Mouse (Mus musculus) embryonic stem cell, embryonic (primary cell): ENCODE results near the gene Zfp523.

Source experiments
- CTCF ChIA-PET, 4 experiments: fragments of 300-600 bp in 2 of 4; fragments of 350-600 bp in 2 of 4; sonication (Branson Sonifier 250); formaldehyde crosslinking; loops; one replicate each; lab custom pipeline; 2022; ENCODE audit warnings: inconsistent platforms in 2 of 4; lab: Charles Lee
- POLR2A ChIA-PET, 4 experiments: fragments of 300-600 bp in 2 of 4; fragments of 350-600 bp in 2 of 4; sonication (Branson Sonifier 250); formaldehyde crosslinking; loops; one replicate each; lab custom pipeline; 2022; ENCODE audit warnings: antibody characterized with exemption in 4 of 4, inconsistent platforms in 1 of 4; lab: Charles Lee

Gene Zfp523

DNA sequence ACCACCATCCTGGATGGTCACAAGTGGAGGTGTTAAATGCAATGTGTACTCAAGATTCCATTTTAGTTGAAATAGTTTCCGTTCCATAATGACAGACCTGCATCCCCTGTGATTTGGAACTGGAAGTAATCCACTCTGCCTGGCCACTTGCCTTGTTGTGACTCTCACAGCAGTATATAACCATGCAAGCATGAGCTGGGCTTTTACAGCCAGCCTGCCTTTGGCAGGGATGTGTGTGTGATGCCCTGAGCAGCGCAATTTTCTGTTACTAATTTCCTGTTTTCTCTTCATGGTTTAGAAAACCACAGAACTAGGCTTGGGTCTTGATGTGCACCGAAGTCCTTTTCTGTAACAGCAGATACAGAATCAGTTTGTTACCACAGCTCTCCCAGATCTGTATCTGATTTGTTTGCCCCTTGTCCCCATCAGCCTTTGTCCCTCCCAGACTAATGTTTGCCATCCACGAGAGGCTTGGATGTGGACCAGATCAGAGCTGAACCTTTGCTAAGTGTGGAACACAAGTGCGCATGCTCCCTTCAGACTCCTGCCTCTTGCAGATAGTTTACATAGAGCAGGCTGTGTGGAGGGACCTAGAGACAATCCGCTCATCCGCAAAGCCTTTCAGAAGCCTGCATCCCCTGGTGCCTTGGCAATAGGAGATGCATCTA, 8.2 kb downstream of the Zfp523 start:
- CTCF ChIA-PET: interaction anchor here in 1 of 4 experiments (1.4 kb wide), 1 partner anchor 9 kb away, joined by 3 read pairs; no protein-coding TSS in a partner anchor
- POLR2A ChIA-PET: interaction anchor here in 1 of 4 experiments (0.6 to 0.8 kb wide), 2 partner anchors 22 to 103 kb away, joined by 3 read pairs; no protein-coding TSS in a partner anchor

DNA sequence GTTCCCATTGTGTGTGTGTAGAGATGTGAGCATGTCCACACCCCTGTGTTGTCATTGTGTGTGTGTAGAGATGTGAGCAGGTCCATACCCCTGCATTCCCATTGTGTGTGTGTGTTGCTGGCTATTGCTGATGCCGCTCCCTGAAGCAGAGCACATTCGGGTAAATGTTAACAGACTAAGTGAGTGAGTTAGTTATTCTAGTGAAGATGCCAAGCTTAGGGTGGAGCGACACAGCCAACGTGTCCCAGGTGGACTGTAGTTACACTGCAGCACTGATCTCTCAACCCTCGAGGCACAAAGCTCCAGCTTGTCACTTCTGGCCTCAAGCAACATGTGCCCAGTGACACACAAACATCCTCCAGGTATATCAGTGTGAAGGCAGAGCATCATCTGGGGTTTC, 11.4 kb downstream of the Zfp523 start:
- ChIA-PET POLR2A (interaction anchor here in 2 of 4 experiments (0.6 to 1.3 kb wide), 3 partner anchors 93 to 142 kb away, joined by 3 to 4 read pairs (median 4); no protein-coding TSS in a partner anchor), CTCF (interaction anchor here in 1 of 4 experiments (0.6 kb wide), 1 partner anchor 18 kb away, joined by 3 read pairs; no protein-coding TSS in a partner anchor)

DNA sequence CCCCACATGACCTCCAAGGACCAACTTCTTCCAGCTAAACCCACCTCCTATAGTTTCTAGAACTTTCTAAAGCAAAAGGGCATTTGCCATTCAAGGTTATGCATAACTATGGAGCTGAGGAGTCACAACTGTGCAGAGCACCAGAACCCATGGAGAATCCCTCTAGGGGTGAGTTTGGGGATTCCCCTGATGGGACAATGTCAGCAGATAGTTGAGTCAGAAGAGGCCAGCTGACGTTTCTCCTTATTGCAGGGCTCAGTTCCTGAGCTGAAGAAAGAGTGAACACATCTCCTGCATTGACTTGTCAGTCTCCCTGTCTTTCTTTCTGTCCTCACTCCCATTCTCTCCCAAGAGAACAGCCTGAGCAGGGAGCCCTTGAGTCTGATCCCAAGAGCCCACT, 15.8 kb downstream of the Zfp523 start:
- POLR2A ChIA-PET: interaction anchor here in 1 of 4 experiments (1.0 kb wide), 2 partner anchors 16 to 29 kb away, joined by 3 to 4 read pairs; partner anchors contain the start of gene Zfp523
- CTCF ChIA-PET: interaction anchor here in 3 of 4 experiments (0.6 to 1.3 kb wide), 4 partner anchors 12 to 67 kb away, joined by 3 to 5 read pairs (median 4); partner anchors contain the start of gene Def6 (in 1 of the 3)

DNA sequence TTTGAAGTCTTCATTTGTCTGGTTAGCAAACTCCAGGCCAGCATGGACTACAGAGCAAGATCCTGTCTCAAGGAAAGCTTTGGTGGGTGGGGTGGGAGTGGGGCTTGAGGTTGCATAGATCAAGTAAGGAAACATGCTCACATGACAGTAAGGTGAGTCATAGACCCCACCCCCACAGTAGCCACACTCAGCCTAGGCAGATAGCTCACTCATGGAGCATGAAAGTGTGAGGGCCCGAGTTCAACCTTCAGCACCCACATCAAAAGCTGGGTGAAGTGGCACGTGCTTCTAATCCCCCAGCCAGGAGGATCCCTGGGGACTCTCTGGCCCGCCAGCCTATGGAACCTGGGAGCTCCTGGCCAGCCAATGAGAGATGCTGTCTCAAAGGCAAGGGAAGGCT, 16.6 kb downstream of the Zfp523 start:
- ChIA-PET POLR2A (interaction anchor here in 2 of 4 experiments (0.6 to 1.5 kb wide), 4 partner anchors 14 to 121 kb away, joined by 3 read pairs; partner anchors contain the start of gene Def6 (in 1 of the 2)), CTCF (interaction anchor here in 3 of 4 experiments (0.6 to 2.8 kb wide), 5 partner anchors 8 to 78 kb away, joined by 3 to 15 read pairs (median 4); partner anchors contain the start of gene Def6 (in 1 of the 3))

DNA sequence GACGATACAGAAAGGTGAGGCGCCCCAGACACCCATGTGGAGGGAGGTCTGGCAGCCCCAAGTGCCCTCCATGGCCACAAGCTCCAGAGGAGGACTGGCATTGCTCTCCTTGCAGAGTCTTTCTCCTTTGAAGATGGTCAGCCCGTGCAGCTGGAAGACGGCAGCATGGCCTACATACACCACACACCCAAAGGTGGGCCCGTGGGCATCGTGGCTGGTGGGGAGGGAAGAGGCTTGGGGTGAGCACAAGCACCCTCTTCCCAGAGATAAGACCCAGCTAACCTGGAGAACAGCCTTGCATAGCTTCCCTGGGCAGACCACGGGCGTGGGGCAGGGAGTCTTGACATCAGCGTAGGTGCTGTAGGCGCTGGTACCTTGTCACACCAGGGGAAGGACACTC, 18.1 kb downstream of the Zfp523 start:
- ChIA-PET CTCF (interaction anchor here (1.0 to 2.8 kb wide), 7 partner anchors 9 to 95 kb away, joined by 3 to 15 read pairs (median 3); no protein-coding TSS in a partner anchor), POLR2A (interaction anchor here in 2 of 4 experiments (0.7 to 1.7 kb wide), 5 partner anchors 10 to 119 kb away, joined by 3 to 7 read pairs (median 4); partner anchors contain the start of gene Def6 (in 1 of the 2))

DNA sequence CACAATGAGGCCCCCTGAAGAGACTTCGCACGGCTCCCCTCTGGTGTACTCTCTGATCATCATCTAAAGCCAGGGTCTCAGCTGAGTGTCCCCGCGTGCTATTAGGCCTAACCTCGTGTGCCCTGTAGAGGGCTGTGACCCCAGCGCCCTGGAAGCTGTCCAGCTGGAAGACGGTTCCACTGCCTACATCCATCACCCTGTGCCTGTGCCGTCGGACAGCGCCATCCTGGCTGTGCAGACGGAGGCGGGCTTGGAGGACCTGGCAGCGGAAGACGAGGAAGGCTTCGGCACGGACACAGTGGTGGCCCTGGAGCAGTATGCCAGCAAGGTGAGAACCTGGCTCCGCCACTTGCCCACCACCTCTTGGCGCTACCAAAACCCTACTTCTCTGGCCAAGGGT, 20.7 kb downstream of the Zfp523 start:
- CTCF ChIA-PET: interaction anchor here (0.5 to 2.1 kb wide), 9 partner anchors 9 to 1246 kb away, joined by 3 to 11 read pairs (median 4); partner anchors contain the start of genes Def6 (in 1 of the 4) and Ppard (in 1 of the 4)
- POLR2A ChIA-PET: interaction anchor here in 2 of 4 experiments (0.7 to 2.7 kb wide), 5 partner anchors 10 to 134 kb away, joined by 3 to 11 read pairs (median 6); partner anchors contain the start of gene Def6 (in 2 of the 2)

DNA sequence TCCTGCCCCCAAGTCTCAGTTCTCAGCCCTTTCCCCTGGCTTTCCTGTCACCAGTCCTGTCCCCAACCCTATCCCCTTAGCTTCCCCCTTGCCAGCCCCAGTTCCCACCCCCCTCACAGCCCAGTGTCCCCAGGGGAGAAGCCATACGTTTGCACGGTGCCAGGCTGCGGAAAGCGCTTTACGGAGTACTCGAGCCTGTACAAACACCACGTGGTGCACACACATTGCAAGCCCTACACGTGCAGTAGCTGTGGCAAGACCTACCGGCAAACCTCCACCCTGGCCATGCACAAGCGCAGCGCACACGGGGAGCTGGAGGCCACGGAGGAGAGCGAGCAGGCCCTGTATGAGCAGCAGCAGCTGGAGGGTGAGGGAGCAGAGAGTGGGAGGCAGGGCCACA, 25.1 kb downstream of the Zfp523 start:
- POLR2A ChIA-PET: interaction anchor here in 3 of 4 experiments (0.5 to 2.4 kb wide), 6 partner anchors 11 to 115 kb away, joined by 3 to 6 read pairs (median 3); partner anchors contain the start of gene Ppard (in 1 of the 3)
- CTCF ChIA-PET: interaction anchor here in 3 of 4 experiments (0.6 to 3.6 kb wide), 8 partner anchors 11 to 571 kb away, joined by 3 to 24 read pairs (median 4); no protein-coding TSS in a partner anchor

DNA sequence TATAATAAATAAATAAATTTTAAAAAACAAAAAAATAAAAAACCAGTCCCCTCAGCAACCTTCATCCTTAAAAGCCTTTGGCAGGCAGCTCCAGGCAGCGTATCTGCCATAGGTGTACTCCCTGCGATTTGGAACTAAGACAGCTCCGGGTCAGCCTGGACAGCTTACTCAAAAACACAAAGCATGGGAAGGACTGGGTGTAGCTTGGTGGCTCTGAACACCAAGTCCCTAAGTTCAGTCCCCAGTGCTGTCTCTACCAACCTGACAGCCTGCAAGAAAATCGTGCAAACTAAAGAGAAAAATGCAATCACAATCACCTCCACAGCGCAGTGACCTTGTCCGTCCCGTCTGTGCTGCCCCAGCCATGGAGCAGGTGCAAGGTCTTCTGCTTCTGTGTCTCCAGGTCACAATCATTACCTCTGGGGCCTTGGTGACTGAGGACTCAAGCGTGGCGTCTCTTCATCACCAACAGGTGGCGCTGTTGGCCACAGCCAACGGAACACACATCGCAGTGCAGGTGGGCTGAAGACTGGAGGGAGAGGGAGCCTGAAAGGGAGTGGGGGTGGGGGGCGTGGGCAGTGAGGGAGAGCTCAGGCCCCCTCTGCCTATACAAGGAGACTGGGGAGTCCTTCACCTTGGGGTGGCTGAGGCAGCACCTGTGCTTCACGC, 27.3 kb downstream of the Zfp523 start:
- ChIA-PET POLR2A (interaction anchor here (0.5 to 2.0 kb wide), 12 partner anchors 8 to 802 kb away, joined by 3 to 8 read pairs (median 3); partner anchors contain the start of gene Uhrf1bp1 (in 1 of the 4)), CTCF (interaction anchor here (0.5 to 1.7 kb wide), 37 partner anchors 8 to 227 kb away, joined by 3 to 16 read pairs (median 4); partner anchors contain the start of gene Ppard (in 1 of the 4))

DNA sequence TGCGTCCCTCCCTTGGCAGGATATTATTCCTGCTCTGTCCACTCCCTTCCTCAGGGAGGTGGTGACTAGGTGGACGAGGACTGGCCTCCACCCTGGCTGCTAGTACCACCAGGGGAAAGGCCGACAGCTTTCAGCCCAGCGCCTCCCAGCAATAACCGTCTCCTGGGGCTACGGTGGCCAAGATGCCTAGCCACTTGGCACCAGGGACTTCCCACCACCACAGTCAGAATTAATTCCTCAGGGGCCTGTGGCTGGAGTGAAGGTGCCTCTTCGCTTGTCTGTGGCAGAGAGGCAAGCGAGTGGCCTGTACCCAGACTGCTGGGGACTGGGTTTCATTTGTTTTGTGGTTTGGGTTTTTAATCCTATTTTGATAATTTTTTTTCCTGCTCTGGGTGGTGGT, 28.5 kb downstream of the Zfp523 start:
- CTCF ChIA-PET: interaction anchor here in 3 of 4 experiments (0.8 to 1.7 kb wide), 8 partner anchors 16 to 185 kb away, joined by 3 to 5 read pairs (median 3); partner anchors contain the start of gene Ppard (in 1 of the 3)
- POLR2A ChIA-PET: interaction anchor here in 3 of 4 experiments (1.3 to 1.7 kb wide), 3 partner anchors 9 to 56 kb away, joined by 3 to 8 read pairs (median 3); no protein-coding TSS in a partner anchor

DNA sequence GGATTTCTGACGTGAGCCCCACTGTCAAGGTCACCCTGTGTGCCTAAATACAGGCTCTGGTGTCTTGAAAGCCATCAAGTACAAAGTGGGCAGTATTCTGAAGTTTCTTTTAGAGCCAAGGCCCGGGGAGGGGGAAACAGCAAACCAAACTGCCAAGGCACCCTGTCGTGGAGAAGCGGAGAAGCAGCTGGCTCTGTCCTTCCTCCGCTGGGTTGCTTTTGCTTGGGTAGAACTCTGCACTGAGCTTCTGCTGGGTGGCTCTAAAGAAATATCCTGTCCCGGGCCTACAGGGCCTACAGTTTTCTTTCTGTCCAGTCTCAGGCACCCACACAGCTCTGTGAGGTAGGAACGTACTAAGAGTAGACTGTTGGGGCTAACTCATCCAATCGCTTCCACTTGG, 30.2 kb downstream of the Zfp523 start:
- CTCF ChIA-PET: interaction anchor here (0.5 to 3.5 kb wide), 53 partner anchors 7 to 964 kb away, joined by 3 to 57 read pairs (median 4); partner anchors contain the start of genes Ppard (in 2 of the 4), Fance (in 1 of the 4), Rpl10a (in 1 of the 4) and Tcp11 (in 1 of the 4)
- POLR2A ChIA-PET: interaction anchor here (0.5 to 3.2 kb wide), 66 partner anchors 8 to 528 kb away, joined by 3 to 50 read pairs (median 4); partner anchors contain the start of genes Fance (in 2 of the 4), Ppard (in 1 of the 4), Rpl10a (in 1 of the 4) and Scube3 (in 1 of the 4)

DNA sequence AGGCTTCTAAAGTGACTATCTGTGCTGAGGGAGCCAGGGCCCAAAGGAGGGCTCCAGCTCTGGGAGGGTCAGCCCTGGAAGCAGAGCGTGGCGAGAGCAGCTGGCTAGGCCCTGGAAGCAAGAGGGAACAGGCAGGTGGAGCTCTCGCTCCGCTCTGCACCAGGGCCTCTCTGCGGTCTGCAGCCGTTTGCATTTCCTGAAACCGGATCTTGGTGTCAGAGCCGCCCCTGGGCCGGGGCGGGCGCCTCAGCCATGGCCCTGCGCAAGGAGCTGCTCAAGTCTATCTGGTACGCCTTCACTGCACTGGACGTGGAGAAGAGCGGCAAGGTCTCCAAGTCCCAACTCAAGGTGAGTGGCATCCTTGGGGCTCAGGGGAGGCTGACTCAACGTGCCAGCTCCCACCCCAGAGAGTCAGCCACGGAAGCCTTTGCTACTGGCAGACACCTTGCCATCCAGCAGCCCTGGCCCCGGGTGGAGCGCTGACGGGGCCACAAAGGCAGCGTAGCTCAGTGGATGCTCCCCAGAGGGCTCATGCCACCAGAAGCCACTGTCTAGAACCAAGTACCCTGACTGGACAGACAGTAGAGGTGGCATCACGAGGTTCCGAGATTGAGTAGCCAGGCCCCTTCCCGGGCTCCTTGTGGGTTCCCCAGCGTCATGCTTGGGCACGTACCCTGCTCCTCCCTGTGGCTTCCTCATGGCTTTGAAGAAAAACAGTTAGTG, 30.8 kb downstream of the Zfp523 start, which contains the start of gene Def6:
Gene Def6, plus strand, starts transcription at position 188 of the 723 bp plus-strand sequence.
- POLR2A ChIA-PET: interaction anchor here (0.5 to 3.2 kb wide), 75 partner anchors 9 to 528 kb away, joined by 3 to 50 read pairs (median 3); partner anchors contain the start of genes Fance (in 2 of the 4), Ppard (in 1 of the 4), Rpl10a (in 1 of the 4) and Scube3 (in 1 of the 4)
- CTCF ChIA-PET: interaction anchor here (0.5 to 3.5 kb wide), 59 partner anchors 8 to 963 kb away, joined by 3 to 57 read pairs (median 4); partner anchors contain the start of genes Ppard (in 3 of the 4), Fance (in 1 of the 4), Rpl10a (in 1 of the 4) and Tcp11 (in 1 of the 4)

DNA sequence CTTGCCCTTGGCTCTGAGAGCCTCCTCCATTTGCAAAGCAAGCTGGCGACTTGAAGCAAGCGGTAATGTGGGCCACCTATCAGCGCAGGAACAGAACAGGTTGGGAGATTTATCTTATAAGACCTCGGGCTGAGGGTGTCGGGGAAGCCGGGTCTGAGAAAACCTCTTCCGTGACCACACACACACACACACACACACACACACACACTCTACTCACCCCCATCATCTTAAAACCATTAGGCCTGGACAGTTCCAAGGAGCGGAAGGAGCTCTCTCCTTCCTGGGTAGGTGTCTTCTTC, 31.3 kb downstream of the Zfp523 start:
- CTCF ChIA-PET: interaction anchor here (0.5 to 3.5 kb wide), 31 partner anchors 8 to 948 kb away, joined by 3 to 57 read pairs (median 4); partner anchors contain the start of genes Ppard (in 2 of the 4), Fance (in 1 of the 4) and Tcp11 (in 1 of the 4)

DNA sequence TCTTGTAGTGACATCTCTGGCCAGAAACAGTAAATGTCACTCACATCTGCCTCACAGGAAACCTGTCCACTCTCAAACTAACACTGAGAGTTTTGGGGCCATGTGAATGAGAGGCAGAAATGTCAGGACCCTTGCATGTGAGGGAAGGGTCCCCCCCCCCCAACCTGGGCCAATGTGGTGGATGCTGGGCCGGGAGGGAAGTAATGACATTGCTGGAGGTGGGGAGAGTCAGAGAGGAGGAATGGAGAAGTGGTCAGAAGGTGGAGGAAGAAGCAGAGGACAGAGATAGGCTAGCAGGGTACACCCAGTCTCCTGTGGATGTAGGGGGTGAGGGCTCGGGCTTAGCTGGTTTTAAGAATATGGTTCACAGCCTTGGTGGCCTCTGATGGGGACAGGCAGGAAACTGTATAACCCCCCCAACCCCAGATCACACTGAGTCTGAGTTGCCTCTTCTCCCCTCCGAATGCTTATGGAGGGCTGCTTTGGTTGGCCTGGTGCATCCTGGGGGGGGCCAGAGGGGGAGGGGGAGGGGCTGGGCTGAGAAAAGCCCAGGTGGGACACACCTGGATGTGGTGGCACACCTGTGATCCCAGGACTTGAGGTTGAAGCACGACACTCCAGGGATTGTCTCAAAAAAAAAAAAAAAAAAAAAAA, 32.7 kb downstream of the Zfp523 start:
- CTCF ChIA-PET: interaction anchor here in 1 of 4 experiments (3.5 kb wide), 1 partner anchor 15 kb away, joined by 57 read pairs; no protein-coding TSS in a partner anchor
- POLR2A ChIA-PET: interaction anchor here in 2 of 4 experiments (0.5 to 3.0 kb wide), 5 partner anchors 11 to 113 kb away, joined by 3 to 11 read pairs (median 3); partner anchors contain the start of gene Fance (in 1 of the 2)

More for the DNA sequence above, 31.3 kb downstream of the Zfp523 start:
- POLR2A ChIA-PET: interaction anchor here (0.6 to 3.2 kb wide), 47 partner anchors 7 to 415 kb away, joined by 3 to 50 read pairs (median 4); partner anchors contain the start of genes Fance (in 1 of the 4), Ppard (in 1 of the 4), Rpl10a (in 1 of the 4) and Tcp11 (in 1 of the 4)

DNA sequence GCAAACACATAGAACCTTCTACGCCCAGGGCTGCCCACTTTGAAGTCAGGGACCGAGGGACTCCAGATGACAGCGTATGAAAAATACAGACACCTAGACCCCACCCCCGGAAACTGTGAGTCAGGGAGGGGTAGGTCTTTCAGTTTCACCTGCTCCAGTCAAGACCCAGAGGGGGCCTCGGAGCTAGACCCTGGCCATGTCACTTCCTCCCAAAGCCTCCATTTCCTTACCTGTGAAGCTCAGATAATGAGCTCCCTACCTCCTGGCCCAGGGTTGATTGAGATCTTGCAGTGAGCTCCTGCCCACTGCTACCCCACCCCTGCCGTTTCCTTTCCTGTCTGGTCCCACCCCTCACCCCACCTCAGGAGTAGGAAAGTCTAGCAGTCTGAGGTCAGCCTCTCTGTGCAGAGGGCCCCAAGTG, 35.0 kb downstream of the Zfp523 start:
- CTCF ChIA-PET: interaction anchor here (0.6 to 3.3 kb wide), 18 partner anchors 8 to 936 kb away, joined by 3 to 24 read pairs (median 6); partner anchors contain the start of gene Ppard (in 1 of the 4)
- POLR2A ChIA-PET: interaction anchor here in 3 of 4 experiments (0.5 to 3.9 kb wide), 38 partner anchors 8 to 356 kb away, joined by 3 to 48 read pairs (median 4); partner anchors contain the start of genes Fance (in 1 of the 3), Ppard (in 1 of the 3) and Uhrf1bp1 (in 1 of the 3)

DNA sequence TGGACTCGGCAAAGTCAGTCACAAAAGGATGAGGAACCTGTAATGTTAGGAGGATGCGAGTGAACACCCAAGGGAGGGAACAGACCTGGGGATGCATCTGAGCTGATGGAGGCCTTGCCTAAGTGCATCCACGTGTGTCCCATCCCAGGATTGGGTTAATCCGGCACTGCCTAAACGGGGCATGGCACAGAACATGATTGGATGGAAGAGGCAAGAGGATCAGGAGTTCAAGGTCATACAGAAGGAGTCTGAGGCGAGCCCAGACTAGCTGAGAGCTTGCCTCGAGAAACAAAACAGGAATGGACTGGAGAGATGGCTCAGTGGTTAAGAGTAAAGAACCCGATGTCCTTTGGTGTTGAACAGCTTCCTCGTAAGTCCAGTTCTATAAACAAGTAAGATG, 35.5 kb downstream of the Zfp523 start:
- CTCF ChIA-PET: interaction anchor here (0.5 to 3.3 kb wide), 36 partner anchors 8 to 936 kb away, joined by 3 to 24 read pairs (median 4); partner anchors contain the start of genes Ppard (in 1 of the 4) and Tcp11 (in 1 of the 4)
- POLR2A ChIA-PET: interaction anchor here in 3 of 4 experiments (0.5 to 3.9 kb wide), 44 partner anchors 8 to 356 kb away, joined by 3 to 48 read pairs (median 4); partner anchors contain the start of genes Fance (in 1 of the 3), Ppard (in 1 of the 3), Tcp11 (in 1 of the 3) and Uhrf1bp1 (in 1 of the 3)
